In the genomic region with DNA sequence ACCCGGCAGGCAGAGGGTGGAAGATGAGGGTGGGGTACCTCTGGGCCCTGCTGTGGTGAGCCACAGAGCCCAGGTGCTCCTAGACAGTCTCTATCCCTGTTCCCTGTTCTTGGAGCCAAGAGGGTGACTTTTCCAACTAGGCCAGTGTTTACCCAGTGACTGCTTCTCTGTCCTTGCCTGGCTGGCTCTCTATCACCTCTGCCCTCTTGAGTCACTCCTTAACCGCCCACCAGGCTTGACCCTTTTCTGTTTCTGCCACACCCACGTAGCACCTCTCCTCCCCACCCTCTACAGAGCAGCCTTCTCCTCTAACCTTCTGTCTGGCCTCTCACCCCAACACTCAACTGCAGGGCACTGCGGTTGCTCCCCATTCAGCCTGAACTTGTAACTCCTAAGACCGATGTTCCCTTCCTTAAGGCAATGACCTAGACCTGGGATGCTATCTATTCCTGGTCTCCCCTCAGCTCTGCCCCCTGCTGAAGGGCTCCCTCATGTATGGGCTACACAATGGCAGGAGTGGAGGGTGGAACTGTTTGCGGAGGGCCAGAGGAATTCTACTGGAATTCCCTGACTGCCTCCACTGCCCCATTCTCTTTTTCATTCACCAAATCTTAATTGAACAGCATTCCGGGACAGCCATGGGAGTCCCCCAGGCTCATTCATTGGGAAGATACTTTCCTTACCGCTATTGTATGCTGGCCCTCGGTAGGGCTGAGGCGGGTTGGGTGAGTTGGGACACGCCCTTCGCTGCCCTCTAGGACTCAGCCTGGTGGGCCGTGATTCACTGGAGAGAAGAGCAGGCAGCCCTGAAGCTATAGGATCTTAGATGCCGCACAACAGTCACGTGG, we compare ENCODE assay signal across 10 mouse cellular contexts. TPM values are rescaled to one million over a fixed set of nuclear protein-coding genes. Genes with fewer than 3 reads are reported as not detected.
DNase-seq lines count a peak whose midpoint lies in the region; ATAC-seq and TF ChIP-seq lines count a peak whose summit lies in the region.
"Had no signal": no experiment of that assay in that cellular context is flagged by ENCODE, and none has a peak within 500 bp of the region (broad histone marks: within the 10 kb centered on the region; RNA-seq: fewer than 3 reads in every experiment).

No protein-coding gene starts in this region.

- DNase-seq in heart, adult 2 months = peak in 1 of 2 experiments; percentile 28
- no peak for DNase-seq in heart, postnatal 25 days (ENCODE audit: low spot score)
- peak; percentile 55 for DNase-seq in NIH3T3 (ENCODE audit: low read depth)
- DNase-seq in hindbrain, embryonic 11.5 days (ENCODE audit: low spot score) = no peak
- DNase-seq in midbrain, embryonic 11.5 days (ENCODE audit: low spot score, missing footprints) = no peak
- no peak for DNase-seq in embryo, embryonic 11 days
- no peak for DNase-seq in lung, adult 18-20 months

- H3K79me2 ChIP-seq in heart, adult 2 months (replicated peaks; ENCODE audit: control insufficient read depth, insufficient read depth, low read length) = peaks cover 5% of the 10 kb centered on the region

- WGBS in heart, adult 2 months = 15% methylated on average over 15 of the region's 15 CpGs
- WGBS in hindbrain, embryonic 11.5 days = 33% methylated on average over 15 of the region's 15 CpGs
- WGBS in midbrain, embryonic 11.5 days = 42% methylated on average over 15 of the region's 15 CpGs

- H3K27ac ChIP-seq in heart, adult 2 months = peak overlapping the region; percentile 89
- no peak overlapping the region for H3K27ac ChIP-seq in hindbrain, embryonic 11.5 days (ENCODE audit: low read depth, low read length)
- H3K27ac ChIP-seq in midbrain, embryonic 11.5 days (ENCODE audit: low read depth, low read length) = no peak overlapping the region

- H3K4me3 ChIP-seq in heart, adult 2 months = peak overlapping the region; percentile 97
- H3K4me3 ChIP-seq in hindbrain, embryonic 11.5 days (ENCODE audit: low read depth, low read length) = peak overlapping the region; percentile 50
- H3K4me3 ChIP-seq in midbrain, embryonic 11.5 days (ENCODE audit: low read depth, low read length) = peak overlapping the region; percentile 60

- TF ChIP-seq EP300 in heart, adult 2 months (IDR thresholded peaks at IDR 0.05; ENCODE audit: insufficient read depth, low read depth, low read length) = no peak

- peak overlapping the region; percentile 99 for H3K9ac ChIP-seq in heart, adult 2 months (ENCODE audit: low read depth, low read length)
- no peak overlapping the region for H3K9ac ChIP-seq in hindbrain, embryonic 11.5 days (ENCODE audit: low read depth, low read length)
- H3K9ac ChIP-seq in midbrain, embryonic 11.5 days (ENCODE audit: low read length) = peak overlapping the region; percentile 76; the same call in 1 of the 2 replicates

- ATAC-seq in hindbrain, embryonic 11.5 days (ENCODE audit: low FRiP score) = no peak
- ATAC-seq in midbrain, embryonic 11.5 days (ENCODE audit: low FRiP score) = no peak
- no peak for ATAC-seq in CD4-positive, CD25-positive, alpha-beta regulatory T cell, adult 4 months

- H3K36me3 ChIP-seq in heart, adult 2 months (ENCODE audit: control insufficient read depth, insufficient read depth, low read length) = peaks cover under 1% of the 10 kb centered on the region; the same call in 1 of the 2 replicates
- H3K36me3 ChIP-seq in hindbrain, embryonic 11.5 days (ENCODE audit: control insufficient read depth, insufficient read depth, low read length) = no peaks in the 10 kb centered on the region
- no peaks in the 10 kb centered on the region for H3K36me3 ChIP-seq in midbrain, embryonic 11.5 days (ENCODE audit: control insufficient read depth, insufficient read depth, low read length)

- peak overlapping the region; percentile 85 for H3K4me2 ChIP-seq in hindbrain, embryonic 11.5 days (replicated peaks; ENCODE audit: low read depth, low read length)
- peak overlapping the region; percentile 95 for H3K4me2 ChIP-seq in midbrain, embryonic 11.5 days

- H3K4me1 ChIP-seq in heart, adult 2 months (ENCODE audit: control insufficient read depth, insufficient read depth, low read length) = peaks cover 39% of the 10 kb centered on the region
- H3K4me1 ChIP-seq in hindbrain, embryonic 11.5 days (replicated peaks; ENCODE audit: control insufficient read depth, insufficient read depth, low read length) = no peaks in the 10 kb centered on the region; the same call in 1 of the 2 replicates
- H3K4me1 ChIP-seq in midbrain, embryonic 11.5 days (ENCODE audit: control insufficient read depth, insufficient read depth, low read length) = peaks cover 12% of the 10 kb centered on the region

- peak; percentile 25; the same call in 1 of the 2 replicates for TF ChIP-seq POLR2A in heart, adult 2 months (IDR thresholded peaks at IDR 0.05; ENCODE audit: insufficient read depth, low read depth, low read length)

- no peaks in the 10 kb centered on the region for H3K9me3 ChIP-seq in hindbrain, embryonic 11.5 days (ENCODE audit: control insufficient read depth, low read length)
- H3K9me3 ChIP-seq in midbrain, embryonic 11.5 days (ENCODE audit: control insufficient read depth, low read length) = no peaks in the 10 kb centered on the region

- no peaks in the 10 kb centered on the region for H3K27me3 ChIP-seq in heart, adult 2 months (ENCODE audit: control insufficient read depth, insufficient read depth, low read length)
- no peaks in the 10 kb centered on the region for H3K27me3 ChIP-seq in hindbrain, embryonic 11.5 days (ENCODE audit: control insufficient read depth, insufficient read depth, low read length)
- H3K27me3 ChIP-seq in midbrain, embryonic 11.5 days (ENCODE audit: control insufficient read depth, insufficient read depth, low read length) = 0 out of 2 replicates have a peak, but pooled peaks cover 2% of the 10 kb centered on the region

- intact Hi-C loops in heart, adult 2 months (cut with DNase I) = no loop called here
- intact Hi-C loops in heart, postnatal 25 days (cut with DNase I) = loop anchor here (2.0 kb wide), 2 partner anchors 19 to 21 kb away; no protein-coding TSS in a partner anchor

- peak; percentile 41 for TF ChIP-seq CTCF in heart, adult 2 months (IDR thresholded peaks at IDR 0.05)

RNA-seq across cellular contexts. Expression of a gene that starts 1.5 kb away (rescaled TPM):
- 100 to 1,000 TPM; 174 to 190 TPM for total RNA-seq in heart, adult 2 months (2021)
- 86.7 and 114 TPM in 2 replicates for polyA plus RNA-seq in heart, adult 2 months (2012; rRNA removed)
- total RNA-seq in heart, postnatal 25 days (2021) = 100 to 1,000 TPM; 249 to 297 TPM
- 14.7 and 18.1 TPM in 2 replicates for polyA plus RNA-seq in hindbrain, embryonic 11.5 days (2014; fragmentation: Nextera tagmentation; extraction: Ambion mirVana)
- 9.6 and 11.2 TPM in 2 replicates for polyA plus RNA-seq in midbrain, embryonic 11.5 days (2014; fragmentation: Nextera tagmentation; extraction: Ambion mirVana)
- polyA plus RNA-seq in CD4-positive, CD25-positive, alpha-beta regulatory T cell, adult 4 months (2017; shearing (Covaris generic)) = not detected

RNA-seq across cellular contexts. Expression of a gene that starts 17.0 kb away (rescaled TPM):
- not detected for total RNA-seq in heart, adult 2 months (2021)
- 0.38 and 0.57 TPM in 2 replicates for polyA plus RNA-seq in heart, adult 2 months (2012; rRNA removed)
- not detected for total RNA-seq in heart, postnatal 25 days (2021)
- not detected in 2 replicates for polyA plus RNA-seq in hindbrain, embryonic 11.5 days (2014; fragmentation: Nextera tagmentation; extraction: Ambion mirVana)
- not detected in 2 replicates for polyA plus RNA-seq in midbrain, embryonic 11.5 days (2014; fragmentation: Nextera tagmentation; extraction: Ambion mirVana)
- not detected for polyA plus RNA-seq in CD4-positive, CD25-positive, alpha-beta regulatory T cell, adult 4 months (2017; shearing (Covaris generic))
- total RNA-seq: MEL; neutrophil, adult 5-6 weeks had no signal

RNA-seq across cellular contexts. Expression of a gene that starts 39.7 kb away (rescaled TPM):
- not detected for total RNA-seq in heart, adult 2 months (2021)
- 0.32 TPM in 1 of 2 replicates, not detected in the other for polyA plus RNA-seq in heart, adult 2 months (2012; rRNA removed)
- not detected for total RNA-seq in heart, postnatal 25 days (2021)
- not detected in 2 replicates for polyA plus RNA-seq in hindbrain, embryonic 11.5 days (2014; fragmentation: Nextera tagmentation; extraction: Ambion mirVana)
- polyA plus RNA-seq in midbrain, embryonic 11.5 days (2014; fragmentation: Nextera tagmentation; extraction: Ambion mirVana) = not detected in 2 replicates
- not detected for polyA plus RNA-seq in CD4-positive, CD25-positive, alpha-beta regulatory T cell, adult 4 months (2017; shearing (Covaris generic))
- total RNA-seq: MEL; neutrophil, adult 5-6 weeks had no signal

Comparison
In these comparisons a context has a peak if more than half of its experiments do, and no peak if none do; other contexts are left out.
1. RNA of a gene that starts 1.5 kb away (polyA plus RNA-seq): 86.7 to 114 TPM in heart, adult 2 months, 14.7 to 18.1 TPM in hindbrain, embryonic 11.5 days and 9.6 to 11.2 TPM in midbrain, embryonic 11.5 days; not detected in CD4-positive, CD25-positive, alpha-beta regulatory T cell, adult 4 months; every median in the first group is over 10 times any median in the second.
2. Peak in every context shown above with its lines, with median percentiles within 50 percentile points of each other: H3K4me3 ChIP-seq.